Comparison of ENCODE assay signal across 12 mouse cellular contexts in genomic region chr7:136070881-136071280, GRCm38 (mm10).
DNase-seq lines count a peak whose midpoint lies in the region; ATAC-seq and TF ChIP-seq lines count a peak whose summit lies in the region.
"Had no signal": no experiment of that assay in that cellular context is flagged by ENCODE, and none has a peak within 500 bp of the region (broad histone marks: within the 10 kb centered on the region; RNA-seq: fewer than 3 reads in every experiment).

No protein-coding gene starts in this region.

- peaks cover 11% of the 10 kb centered on the region for H3K4me1 ChIP-seq in hindbrain, embryonic 10.5 days (replicated peaks)
- H3K4me1 ChIP-seq in hindbrain, embryonic 14.5 days (replicated peaks; ENCODE audit: control insufficient read depth, insufficient read depth, low read length): no peaks in the 10 kb centered on the region
- H3K4me1 ChIP-seq in stomach, postnatal 0 days (replicated peaks; ENCODE audit: control insufficient read depth, insufficient read depth): no peaks in the 10 kb centered on the region

- H3K36me3 ChIP-seq in hindbrain, embryonic 10.5 days: no peaks in the 10 kb centered on the region
- no peaks in the 10 kb centered on the region for H3K36me3 ChIP-seq in hindbrain, embryonic 14.5 days (replicated peaks; ENCODE audit: control insufficient read depth, insufficient read depth)
- no peaks in the 10 kb centered on the region for H3K36me3 ChIP-seq in stomach, postnatal 0 days (ENCODE audit: control insufficient read depth, insufficient read depth, low read length)

- 86% methylated on average over 5 of the region's 5 CpGs for WGBS in hindbrain, embryonic 10.5 days
- WGBS in hindbrain, embryonic 14.5 days: 70% methylated on average over 5 of the region's 5 CpGs
- 54% methylated on average over 5 of the region's 5 CpGs for WGBS in stomach, postnatal 0 days

- no peak overlapping the region for H3K4me3 ChIP-seq in hindbrain, embryonic 10.5 days
- H3K4me3 ChIP-seq in hindbrain, embryonic 14.5 days (replicated peaks; ENCODE audit: low read length): no peak overlapping the region
- H3K4me3 ChIP-seq in stomach, postnatal 0 days (ENCODE audit: low read depth, low read length): no peak overlapping the region

- no peak for TF ChIP-seq EP300 in stomach, postnatal 0 days (optimal IDR thresholded peaks at IDR 0.05)

- DNase-seq in adrenal gland, postnatal 25 days: peak; percentile 37
- no peak for DNase-seq in adrenal gland, adult 8-10 months
- DNase-seq in hindbrain, embryonic 10.5 days (ENCODE audit: low spot score): peak; percentile 1
- no peak for DNase-seq in hindbrain, embryonic 14.5 days (ENCODE audit: low spot score)
- DNase-seq in urinary bladder, postnatal 14 days (ENCODE audit: low spot score): peak; percentile 26
- no peak for DNase-seq in urinary bladder, postnatal 10 days (ENCODE audit: low spot score)
- DNase-seq in neural tube, embryonic 10.5 days (ENCODE audit: extremely low spot score, low spot score): no peak
- DNase-seq in stomach, postnatal 0 days (ENCODE audit: low spot score): no peak
- DNase-seq: cerebellum, postnatal 36 days; forebrain, postnatal 0 days; layer of hippocampus, postnatal 36 days; lung, embryonic 14.5 days had no signal

- H3K27me3 ChIP-seq in hindbrain, embryonic 10.5 days (ENCODE audit: insufficient read depth, poor library complexity, severe bottlenecking): 0 out of 2 replicates have a peak, but pooled peaks cover 8% of the 10 kb centered on the region
- no peaks in the 10 kb centered on the region for H3K27me3 ChIP-seq in hindbrain, embryonic 14.5 days (ENCODE audit: control insufficient read depth, insufficient read depth, low read length)
- H3K27me3 ChIP-seq in stomach, postnatal 0 days (ENCODE audit: control insufficient read depth, insufficient read depth, low read length): no peaks in the 10 kb centered on the region

- no peaks in the 10 kb centered on the region for H3K9me3 ChIP-seq in hindbrain, embryonic 10.5 days
- no peaks in the 10 kb centered on the region for H3K9me3 ChIP-seq in hindbrain, embryonic 14.5 days (ENCODE audit: control insufficient read depth, low read length)
- H3K9me3 ChIP-seq in stomach, postnatal 0 days (ENCODE audit: control insufficient read depth, low read length): no peaks in the 10 kb centered on the region

- no peak overlapping the region for H3K27ac ChIP-seq in hindbrain, embryonic 10.5 days
- no peak overlapping the region for H3K27ac ChIP-seq in hindbrain, embryonic 14.5 days
- H3K27ac ChIP-seq in stomach, postnatal 0 days (replicated peaks): no peak overlapping the region

- no peak for ATAC-seq in hindbrain, embryonic 14.5 days (ENCODE audit: low FRiP score)
- no peak for ATAC-seq in stomach, postnatal 0 days (ENCODE audit: low FRiP score, low TSS enrichment)
- ATAC-seq: forebrain, postnatal 0 days had no signal

- no peak overlapping the region for H3K4me2 ChIP-seq in hindbrain, embryonic 14.5 days (replicated peaks)
- no peak overlapping the region for H3K4me2 ChIP-seq in stomach, postnatal 0 days (replicated peaks; ENCODE audit: low read depth)
- H3K4me2 ChIP-seq: lung, embryonic 14.5 days had no signal

- H3K9ac ChIP-seq in hindbrain, embryonic 14.5 days: no peak overlapping the region
- H3K9ac ChIP-seq in stomach, postnatal 0 days (ENCODE audit: low read length): no peak overlapping the region
- H3K9ac ChIP-seq: forebrain, postnatal 0 days; lung, embryonic 14.5 days had no signal

- TF ChIP-seq CTCF in stomach, postnatal 0 days (IDR thresholded peaks at IDR 0.05; ENCODE audit: low read depth): no peak

Comparison
In these comparisons a context has a peak if more than half of its experiments do, and no peak if none do; other contexts are left out.
1. DNase-seq: peak in adrenal gland, postnatal 25 days (single experiment), hindbrain, embryonic 10.5 days (single experiment) and urinary bladder, postnatal 14 days (single experiment); none in adrenal gland, adult 8-10 months (single experiment), hindbrain, embryonic 14.5 days (single experiment), urinary bladder, postnatal 10 days (single experiment), neural tube, embryonic 10.5 days (single experiment) and stomach, postnatal 0 days (single experiment).